Mouse (Mus musculus) testis, adult 2 months (tissue): ENCODE measurements at regions not wholly inside any gene's neighbourhood (a gene's known extent, or its start where the extent isn't known, plus 50 kb on each side); places are given as distances from the start of the nearest gene placed in this dataset.

Experiments
- CTCF ChIP-seq: fragments of 200-500 bp; IDR thresholded peaks from 2 replicates; pipeline ENCODE4 v1.5.1; 2012; ENCODE audit warnings: low read depth, mild to moderate bottlenecking, inconsistent platforms, low read length, moderate library complexity; ENCODE audit not compliant: control insufficient read depth, insufficient read depth, insufficient replicate concordance
- POLR2A ChIP-seq: fragments of 200-500 bp; IDR thresholded peaks from 2 replicates; pipeline ENCODE4 v1.6.1; 2012; ENCODE audit warnings: low read depth, mild to moderate bottlenecking, inconsistent platforms, low read length, moderate library complexity; ENCODE audit not compliant: control insufficient read depth

GRCm38 (mm10) chr11:112355311-112355710 lies 426.7 kb upstream of the Sox9 start:
- no peak for TF ChIP-seq POLR2A
- TF ChIP-seq CTCF, result no peak
